Mouse (Mus musculus) cerebellum, adult 11-12 months (tissue): ENCODE data around the gene Sde2.
A peak's percentile ranks its signal among the peaks of the same experiment; 100 is the strongest.
"Not testable (repeated sequence)": the region's sequence is repeated elsewhere in the genome, so short reads cannot be mapped to it uniquely, and the experiment has no call there.

Source experiments
- DNase-seq: peaks from one replicate; pipeline ENCODE4 v3.0.0; 2022

Gene Sde2

GRCm38 (mm10) chr1:180835273-180836015 lies 15.5 kb upstream of the Sde2 start:
- no peak for DNase-seq

GRCm38 (mm10) chr1:180836467-180836866 lies 14.5 kb upstream of the Sde2 start:
- DNase-seq: not testable (repeated sequence)

DNA sequence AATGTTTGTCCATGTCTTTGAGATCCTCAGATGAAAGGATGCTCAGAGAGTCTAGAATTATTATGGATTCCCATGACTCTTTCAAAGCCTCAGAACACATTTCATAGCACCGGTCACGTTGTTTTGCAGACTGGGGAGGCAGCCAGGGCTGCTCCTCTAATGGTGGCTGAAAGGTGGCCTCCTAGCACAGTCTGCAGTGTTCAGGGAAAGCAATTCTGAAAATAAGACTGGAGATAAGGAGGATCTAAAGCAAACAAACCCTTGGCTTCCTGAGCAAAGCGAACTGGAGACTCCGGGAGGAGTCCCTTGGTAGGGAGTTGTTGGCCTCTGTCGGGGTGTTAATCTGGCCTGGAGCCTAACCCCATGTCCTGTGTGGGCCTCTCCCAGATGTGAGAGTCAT lies 13.7 kb upstream of the Sde2 start:
- DNase-seq: no peak

- no peak for DNase-seq
Measured at GRCm38 (mm10) chr1:180838014-180838413, 12.9 kb upstream of the Sde2 start.

GRCm38 (mm10) chr1:180839201-180839910 lies 11.6 kb upstream of the Sde2 start:
- DNase-seq: no peak

DNA sequence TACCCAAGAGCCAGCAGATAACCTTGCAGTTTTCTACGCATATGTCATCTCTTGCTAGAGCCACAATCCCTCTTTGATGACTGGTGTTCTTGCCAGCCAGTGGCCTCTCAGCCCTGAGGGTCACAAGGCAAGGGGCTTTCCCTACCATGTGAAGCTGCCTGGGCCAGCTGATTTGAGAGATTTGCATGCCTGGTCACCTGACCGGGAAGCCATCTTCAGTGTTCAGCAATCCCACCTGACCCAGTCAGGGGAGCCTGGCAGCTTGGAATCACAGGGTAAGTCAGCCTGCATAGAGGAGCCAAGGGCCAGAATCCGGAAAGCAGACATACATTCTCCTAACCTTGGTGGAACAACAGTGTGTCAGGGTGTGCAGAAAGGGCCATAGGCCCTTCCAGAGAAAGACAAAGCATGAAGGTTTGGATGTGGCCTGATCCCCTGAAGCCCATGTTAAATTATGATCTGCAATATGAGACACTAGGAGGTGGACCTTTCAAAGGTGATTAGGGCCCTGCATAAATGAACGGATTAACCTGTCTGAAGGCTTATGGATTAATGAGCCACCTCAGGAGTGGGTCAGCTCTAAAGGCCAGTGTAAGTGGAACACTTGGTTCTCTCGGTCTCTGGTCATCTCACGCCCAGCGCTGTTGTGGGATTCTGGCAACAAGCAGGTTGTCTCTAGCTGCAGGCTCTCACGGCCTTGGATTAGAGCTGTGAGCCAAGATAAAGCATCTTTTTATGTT lies 9.2 kb upstream of the Sde2 start:
- DNase-seq: no peak

GRCm38 (mm10) chr1:180848114-180848510 lies 2.8 kb upstream of the Sde2 start:
- DNase-seq: peak; percentile 78

- peak; percentile 74 for DNase-seq
Measured at GRCm38 (mm10) chr1:180848511-180849241, 2.3 kb upstream of the Sde2 start.

DNA sequence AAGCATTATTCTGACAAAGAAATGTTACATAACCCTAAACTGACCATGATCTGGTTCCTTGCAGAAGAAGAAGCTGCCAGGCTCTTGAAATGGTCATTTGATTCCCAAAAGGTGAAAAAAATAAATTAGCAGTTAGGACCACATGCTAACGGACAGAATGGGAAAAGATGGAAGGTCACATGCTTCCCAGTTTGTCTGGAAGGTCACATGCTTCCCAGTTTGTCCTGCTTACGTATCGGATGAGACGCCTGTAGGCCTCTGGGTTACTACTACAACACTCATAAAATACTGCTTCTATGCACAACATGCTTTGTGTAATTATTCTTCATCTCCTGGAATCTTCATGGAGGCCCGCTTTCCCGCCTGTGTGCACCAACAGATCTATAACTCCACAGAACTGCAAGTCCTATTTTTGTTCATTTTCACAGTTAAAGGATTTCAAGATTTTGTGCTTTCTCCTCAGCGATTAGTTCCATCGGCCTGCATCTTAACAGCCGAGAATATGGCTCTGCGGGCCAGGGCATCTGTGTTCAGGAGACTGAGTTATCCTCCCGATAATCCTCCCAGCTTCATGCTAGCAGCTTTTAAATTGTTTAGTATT lies 1.1 kb upstream of the Sde2 start:
- no peak for DNase-seq

DNA sequence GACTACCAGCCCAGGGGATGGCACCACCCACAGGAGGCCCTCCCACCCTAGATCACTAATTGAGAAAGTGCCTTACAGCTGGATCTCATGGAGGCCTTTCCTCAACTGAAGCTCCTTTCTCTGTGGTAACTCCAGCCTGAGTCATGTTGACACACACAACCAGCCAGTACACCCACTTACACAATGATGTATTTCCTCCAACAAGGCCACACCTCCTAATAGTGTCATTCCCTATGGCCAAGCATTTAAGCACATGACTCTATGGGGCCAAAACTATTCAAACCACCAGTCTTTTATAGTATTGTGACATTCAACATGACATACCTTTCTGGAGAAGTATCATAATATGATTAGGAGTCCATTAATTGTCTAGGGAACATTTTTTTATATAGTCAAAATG lies 7.8 kb downstream of the Sde2 start:
- DNase-seq: no peak

GRCm38 (mm10) chr1:180860030-180860429 lies 9.1 kb downstream of the Sde2 start:
- no peak for DNase-seq

DNA sequence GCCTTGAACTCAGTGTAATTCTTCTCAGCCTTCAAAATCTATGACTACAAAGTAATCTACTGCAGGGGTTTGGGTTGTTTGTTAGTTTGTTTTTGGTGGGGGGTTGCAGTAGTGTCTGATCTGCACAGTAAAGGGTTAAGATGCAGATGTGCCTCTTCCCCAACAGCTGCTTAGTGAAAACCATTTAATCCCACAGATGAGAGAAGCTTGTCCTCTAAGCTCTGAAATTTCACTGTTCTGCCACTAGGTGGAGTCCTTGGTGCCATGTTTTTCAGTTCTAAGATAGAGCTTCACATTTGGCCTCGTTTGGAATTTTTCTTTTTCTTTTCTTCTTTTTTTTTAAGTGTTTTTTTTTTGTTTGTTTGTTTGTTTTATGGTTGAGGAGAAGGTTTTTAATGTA lies 12.7 kb downstream of the Sde2 start:
- DNase-seq: no peak

DNA sequence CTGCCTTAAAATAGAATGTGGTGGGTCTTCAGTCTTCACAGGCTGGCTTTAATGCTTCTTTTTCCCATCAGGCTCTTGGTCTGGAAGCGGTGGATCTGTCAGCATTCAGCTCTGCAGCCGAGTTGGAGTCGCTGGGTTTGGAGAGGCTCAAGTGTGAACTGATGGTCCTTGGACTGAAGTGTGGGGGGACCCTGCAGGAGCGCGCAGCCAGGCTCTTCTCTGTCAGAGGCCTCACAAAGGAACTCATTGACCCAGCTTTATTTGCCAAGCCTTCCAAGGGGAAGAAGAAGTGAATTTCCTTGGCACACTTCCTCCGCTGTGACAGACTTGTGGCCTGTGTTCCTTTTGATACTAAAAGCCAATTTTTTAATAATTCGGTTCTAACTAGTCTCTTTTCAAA lies 15.1 kb downstream of the Sde2 start:
- DNase-seq: no peak

- no peak for DNase-seq
Measured at GRCm38 (mm10) chr1:180870122-180870650, 19.3 kb downstream of the Sde2 start.

DNA sequence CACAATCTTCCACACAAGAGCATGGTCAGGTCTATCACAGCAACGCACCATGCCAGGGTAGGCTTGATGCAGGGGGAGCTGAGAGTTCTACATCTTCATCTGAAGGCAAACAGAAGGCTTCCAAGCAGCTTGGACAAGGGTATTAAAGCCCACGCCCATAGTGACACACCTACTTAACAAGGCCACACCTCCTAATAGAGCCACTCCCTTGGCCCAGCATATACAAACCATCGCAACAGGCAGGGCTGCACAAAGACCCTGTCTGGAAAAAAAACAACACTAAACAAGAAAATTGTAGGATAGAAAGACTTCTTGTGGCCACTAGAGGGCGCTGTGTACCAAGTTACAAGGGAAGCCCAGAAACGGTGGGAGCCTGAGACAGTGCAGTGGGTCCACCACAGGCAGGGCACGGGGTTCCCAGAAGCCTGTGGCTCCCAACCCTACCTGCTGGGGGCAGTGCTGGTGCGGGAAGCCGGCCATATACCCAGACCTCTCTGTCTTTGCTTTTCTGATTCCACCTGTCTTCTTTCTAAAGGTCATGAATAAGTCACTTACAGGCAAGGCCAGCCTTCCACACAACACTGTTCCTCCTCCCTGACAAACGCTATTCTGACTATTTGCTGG lies 23.0 kb downstream of the Sde2 start:
- DNase-seq: no peak

DNA sequence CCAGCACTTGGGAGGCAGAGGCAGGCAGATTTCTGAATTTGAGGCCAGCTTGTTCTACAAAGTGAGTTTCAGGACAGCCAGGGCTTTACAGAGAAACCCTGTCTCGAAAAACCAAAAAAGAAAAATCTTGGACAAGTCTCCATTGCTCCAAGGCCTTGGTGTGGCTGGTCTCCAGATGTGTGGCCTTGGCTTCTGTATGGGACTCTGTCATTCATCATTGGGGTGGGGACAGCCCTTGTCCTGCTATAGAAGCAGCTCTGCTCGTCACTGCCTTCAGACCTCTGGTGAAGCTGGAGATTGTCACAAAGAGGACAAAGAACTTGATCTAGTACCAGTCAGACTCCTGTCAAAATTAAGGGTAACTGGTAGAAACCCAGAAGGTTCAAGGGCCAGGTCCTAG lies 23.7 kb downstream of the Sde2 start:
- no peak for DNase-seq

DNA sequence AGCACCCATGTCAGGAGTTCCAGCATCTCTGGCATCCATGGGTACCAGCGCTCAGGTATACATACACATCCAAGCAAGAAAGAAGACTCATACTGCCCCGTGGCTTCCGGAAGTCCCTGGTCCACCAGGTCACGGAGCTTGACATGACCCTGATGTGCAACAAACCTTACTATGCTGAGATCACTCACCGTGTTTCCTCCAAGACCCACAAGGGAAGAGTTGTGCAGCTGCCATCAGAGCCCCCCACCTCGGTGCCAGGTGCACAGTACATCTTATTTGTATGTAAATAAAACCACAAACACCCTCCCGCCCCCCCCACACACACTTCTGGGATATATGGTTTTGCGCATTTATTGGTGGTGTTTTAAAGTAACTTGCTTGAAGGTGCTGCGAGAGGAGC lies 24.2 kb downstream of the Sde2 start:
- no peak for DNase-seq

DNA sequence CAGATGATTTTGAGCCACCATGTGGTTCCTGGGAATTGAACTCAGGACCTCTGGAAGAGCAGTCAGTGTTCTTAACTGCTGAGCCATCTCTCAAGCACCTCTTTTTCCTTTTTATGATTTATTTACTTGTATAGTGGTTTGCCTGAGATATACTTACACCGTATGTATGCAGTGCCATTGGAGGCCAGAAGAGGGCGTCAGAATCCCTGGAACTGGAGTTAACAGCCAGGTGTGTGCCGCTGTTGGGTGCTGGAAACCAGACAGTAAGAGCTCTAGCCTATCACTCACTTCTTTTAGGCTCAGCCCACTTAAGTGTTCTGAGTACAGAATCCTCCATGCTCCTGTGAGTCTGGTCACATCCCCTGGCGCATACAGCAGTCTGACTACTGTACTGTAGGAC lies 26.5 kb downstream of the Sde2 start:
- no peak for DNase-seq

- DNase-seq: no peak
Measured at GRCm38 (mm10) chr1:180881768-180882167, 30.8 kb downstream of the Sde2 start.

GRCm38 (mm10) chr1:180883731-180884130 lies 32.8 kb downstream of the Sde2 start:
- no peak for DNase-seq

DNA sequence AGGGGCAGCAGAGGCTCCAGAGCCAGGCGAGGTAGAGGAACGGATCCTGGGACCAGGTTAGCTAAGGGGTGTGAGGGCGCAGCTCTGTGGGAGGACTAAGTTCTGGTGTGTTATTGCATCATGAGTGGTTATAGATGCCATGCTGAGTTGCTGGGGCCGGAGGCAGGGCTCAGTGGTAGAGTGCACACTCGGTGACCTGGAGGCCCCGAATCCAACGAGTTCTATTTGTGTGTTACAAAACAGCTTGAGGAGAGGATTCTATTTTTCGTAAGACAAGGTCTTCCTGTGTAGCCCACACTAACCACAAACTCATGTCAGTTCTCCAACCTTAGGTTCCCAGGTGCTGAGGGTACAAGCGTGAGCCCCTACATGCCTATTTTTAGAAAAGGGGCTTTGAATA lies 33.6 kb downstream of the Sde2 start:
- DNase-seq: no peak

DNA sequence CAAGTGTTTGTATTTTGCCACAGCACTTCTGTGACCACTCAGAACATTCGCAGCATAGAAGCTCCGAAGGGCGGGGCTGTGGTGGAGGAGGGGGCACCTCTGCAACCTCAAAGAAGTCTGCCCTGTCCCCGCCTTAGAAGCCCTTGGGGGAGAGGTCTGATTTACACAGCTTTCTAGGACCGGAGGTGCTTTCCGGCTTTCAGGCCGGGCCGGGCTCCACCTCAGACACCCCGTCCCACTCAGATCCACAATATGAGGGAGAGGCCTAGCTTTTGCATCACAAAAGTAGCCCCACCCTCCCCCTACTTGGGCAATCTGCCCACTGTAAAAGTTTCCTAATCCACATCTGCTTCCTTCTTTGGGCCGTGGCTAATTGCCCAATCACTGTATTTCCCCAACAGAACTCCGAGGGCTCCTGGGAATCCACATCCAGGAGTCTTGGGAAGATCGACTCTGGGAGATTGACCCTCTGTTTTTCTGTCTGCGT lies 37.7 kb downstream of the Sde2 start:
- DNase-seq: no peak
